Mouse (Mus musculus): ENCODE results near the gene Rmnd5b. TPM values are rescaled to one million over a fixed set of nuclear protein-coding genes. Genes with fewer than 3 reads are reported as not detected.

Rmnd5b gene
- total and polyA plus RNA-seq, 3 experiments = 15.7 to 28.0 (median 27.6) TPM

DNA sequence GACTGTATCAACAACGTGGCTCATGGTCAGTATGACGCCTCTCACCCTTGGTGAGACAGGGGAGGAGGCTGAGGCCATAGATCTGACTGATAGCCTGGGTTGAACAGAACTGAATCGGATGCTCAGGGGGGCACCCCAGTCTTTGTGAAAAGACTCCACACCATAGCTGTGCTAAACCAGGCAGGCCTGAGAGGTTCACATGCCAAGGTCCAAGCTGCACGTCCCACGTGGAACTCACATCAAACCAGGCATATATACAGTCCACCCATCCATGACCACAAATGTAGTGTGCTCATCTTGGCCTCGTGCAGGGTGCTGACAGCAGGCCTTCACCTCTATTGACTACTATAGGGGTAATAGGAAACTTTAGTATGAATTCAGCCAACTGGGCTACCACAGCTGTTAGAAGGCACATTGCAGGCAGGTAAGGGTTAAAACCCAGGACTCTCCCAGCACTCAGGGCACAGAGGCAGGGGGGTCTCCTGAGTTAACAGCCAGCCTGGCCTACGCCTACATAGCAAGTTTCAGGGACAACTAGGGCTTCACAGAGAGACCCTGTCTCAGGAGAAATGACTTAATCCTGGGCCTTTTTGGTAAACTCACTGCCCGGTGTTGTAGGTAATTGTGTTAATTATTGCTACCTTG, 50.0 kb downstream of the Rmnd5b start:
- peak overlapping the region; percentile 86 for H3K4me3 ChIP-seq (ENCODE audit: low read depth, low read length)
- ATAC-seq (ENCODE audit: extremely low read depth, insufficient number of reproducible peaks, low FRiP score, poor library complexity, severe bottlenecking) (no peak), DNase-seq (ENCODE audit: low spot score) (no peak)
- TF ChIP-seq CTCF (IDR thresholded peaks at IDR 0.05; ENCODE audit: low read depth, low read length) (no peak), GATA2 (IDR thresholded peaks at IDR 0.05; ENCODE audit: borderline replicate concordance, low read depth, low read length) (peak; percentile 66; the same call in 1 of the 2 replicates), POLR2AphosphoS5 (IDR thresholded peaks at IDR 0.05; ENCODE audit: insufficient replicate concordance, low read depth, low read length) (0 out of 2 replicates have a peak, but pooled peaks have one; percentile 37)
- peaks cover 69% of the 10 kb centered on the region for H3K4me1 ChIP-seq (ENCODE audit: insufficient read depth, low read depth, low read length)
- H3K9me3 ChIP-seq (replicated peaks) = no peaks in the 10 kb centered on the region
- H3K36me3 ChIP-seq (replicated peaks) = peaks cover 54% of the 10 kb centered on the region
- no peaks in the 10 kb centered on the region for H3K27me3 ChIP-seq (ENCODE audit: insufficient read depth, low read length)

DNA sequence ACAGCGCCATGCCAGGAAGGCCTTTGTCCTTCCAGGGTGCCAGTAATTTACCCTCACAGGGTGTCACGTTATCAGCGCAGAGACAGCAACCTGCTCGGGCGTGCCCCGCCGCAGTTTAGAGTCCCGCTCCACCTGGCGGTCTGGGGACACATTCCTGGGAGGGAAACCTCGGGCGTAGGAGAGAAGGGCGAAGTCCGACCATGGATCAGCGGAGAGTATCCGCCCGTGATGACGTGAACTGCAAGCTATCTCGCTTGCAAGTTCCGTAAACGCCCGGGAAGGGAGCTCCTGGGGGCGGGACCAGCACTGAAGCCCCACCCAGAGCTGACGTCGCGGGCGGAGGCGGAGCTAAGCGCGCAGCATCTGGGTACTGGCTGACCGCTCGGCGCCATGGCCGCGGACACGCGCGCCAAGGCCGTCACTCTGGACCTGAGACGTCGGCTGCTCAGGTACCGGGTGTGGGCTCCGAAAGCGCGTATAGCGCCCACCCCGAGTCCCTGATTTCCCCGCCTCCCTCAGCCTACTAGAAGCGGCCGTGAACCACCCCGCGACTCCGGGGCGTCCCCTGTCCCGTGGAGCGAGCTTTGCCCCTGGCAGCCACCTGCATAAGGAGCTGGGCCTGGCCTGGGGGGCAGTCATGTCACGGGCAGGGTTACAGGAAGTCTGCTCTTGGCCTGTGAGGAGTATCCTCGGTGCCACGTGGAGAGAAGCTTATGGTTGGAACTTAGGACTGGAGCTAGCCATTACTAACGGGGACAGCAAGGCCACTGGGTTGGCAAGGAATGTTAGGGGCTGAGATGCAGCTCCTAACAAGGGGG, 51.1 kb downstream of the Rmnd5b start, which contains the start of gene Phykpl:
TSS of gene Phykpl (plus strand) at position 327 of the 818 bp plus-strand sequence.
- TF ChIP-seq GATA1 (IDR thresholded peaks at IDR 0.05; ENCODE audit: borderline replicate concordance, low read length) (no peak), CTCF (IDR thresholded peaks at IDR 0.05; ENCODE audit: low read depth, low read length) (no peak), POLR2AphosphoS5 (IDR thresholded peaks at IDR 0.05; ENCODE audit: insufficient replicate concordance, low read depth, low read length) (no peak), TAL1 (conservative IDR thresholded peaks at IDR 0.05; ENCODE audit: low read depth, low read length) (no peak), GATA2 (IDR thresholded peaks at IDR 0.05; ENCODE audit: borderline replicate concordance, low read depth, low read length) (no peak)
- Histone ChIP-seq H3K4me3 (ENCODE audit: low read depth, low read length) (peak within 1 kb of the TSS; percentile 86), H3K9me3 (replicated peaks) (no peaks in the 10 kb centered on the region), H3K27me3 (ENCODE audit: insufficient read depth, low read length) (no peaks in the 10 kb centered on the region), H3K36me3 (replicated peaks) (peaks cover 43% of the 10 kb centered on the region), H3K4me1 (ENCODE audit: insufficient read depth, low read depth, low read length) (peaks cover 63% of the 10 kb centered on the region)
- DNase-seq (ENCODE audit: low spot score) (peak; percentile 87), ATAC-seq (ENCODE audit: extremely low read depth, insufficient number of reproducible peaks, low FRiP score, poor library complexity, severe bottlenecking) (peak; percentile 82)

- TF ChIP-seq GATA2 (IDR thresholded peaks at IDR 0.05; ENCODE audit: borderline replicate concordance, low read depth, low read length) (no peak), CTCF (IDR thresholded peaks at IDR 0.05; ENCODE audit: low read depth, low read length) (no peak), GATA1 (IDR thresholded peaks at IDR 0.05; ENCODE audit: borderline replicate concordance, low read length) (no peak), POLR2AphosphoS5 (IDR thresholded peaks at IDR 0.05; ENCODE audit: insufficient replicate concordance, low read depth, low read length) (no peak), TAL1 (conservative IDR thresholded peaks at IDR 0.05; ENCODE audit: low read depth, low read length) (no peak)
- no peaks in the 10 kb centered on the region for H3K9me3 ChIP-seq (replicated peaks)
- peaks cover 60% of the 10 kb centered on the region for H3K4me1 ChIP-seq (ENCODE audit: insufficient read depth, low read depth, low read length)
- H3K27me3 ChIP-seq (ENCODE audit: insufficient read depth, low read length) = no peaks in the 10 kb centered on the region
- peaks cover 37% of the 10 kb centered on the region for H3K36me3 ChIP-seq (replicated peaks)
- H3K4me3 ChIP-seq (ENCODE audit: low read depth, low read length) = peak overlapping the region; percentile 86
- ATAC-seq (ENCODE audit: extremely low read depth, insufficient number of reproducible peaks, low FRiP score, poor library complexity, severe bottlenecking) (peak; percentile 9; the same call in 1 of the 2 replicates), DNase-seq (ENCODE audit: low spot score) (no peak)
Measured at GRCm38 (mm10) chr11:51584057-51584430, 51.7 kb downstream of the Rmnd5b start.

GRCm38 (mm10) chr11:51582713-51583112, 53.0 kb downstream of the Rmnd5b start:
- Histone ChIP-seq H3K4me3 (ENCODE audit: low read depth, low read length) (no peak overlapping the region), H3K9me3 (replicated peaks) (no peaks in the 10 kb centered on the region), H3K4me1 (ENCODE audit: insufficient read depth, low read depth, low read length) (peaks cover 54% of the 10 kb centered on the region), H3K36me3 (replicated peaks) (peaks cover 25% of the 10 kb centered on the region), H3K27me3 (ENCODE audit: insufficient read depth, low read length) (peaks cover 6% of the 10 kb centered on the region)
- TF ChIP-seq TAL1 (conservative IDR thresholded peaks at IDR 0.05; ENCODE audit: low read depth, low read length) (no peak), CTCF (IDR thresholded peaks at IDR 0.05; ENCODE audit: low read depth, low read length) (peak; percentile 39; the same call in 1 of the 2 replicates)
- DNase-seq (ENCODE audit: low spot score) (peak; percentile 70), ATAC-seq (ENCODE audit: extremely low read depth, insufficient number of reproducible peaks, low FRiP score, poor library complexity, severe bottlenecking) (no peak)

DNA sequence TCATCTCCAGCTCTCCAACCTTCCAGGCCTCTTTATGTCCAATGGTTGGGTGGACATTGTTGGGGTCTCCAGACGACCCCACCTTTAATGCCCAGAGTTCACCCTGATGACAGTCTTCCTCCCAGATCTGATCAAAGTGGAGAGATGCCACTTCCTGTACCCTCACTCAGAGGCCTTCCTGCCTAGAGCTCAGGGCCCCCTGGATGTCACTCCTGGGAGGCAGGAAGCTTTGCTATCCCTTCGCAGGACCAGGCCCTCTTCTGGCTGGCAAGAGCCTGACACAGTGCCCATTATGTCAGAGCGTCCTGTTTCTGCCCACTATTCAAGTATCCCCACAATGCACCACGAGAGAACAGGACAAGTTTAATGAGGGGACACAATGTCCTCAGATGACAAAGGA, 56.7 kb downstream of the Rmnd5b start:
- H3K4me1 ChIP-seq (ENCODE audit: insufficient read depth, low read depth, low read length) = peaks cover 28% of the 10 kb centered on the region
- TF ChIP-seq GATA2 (IDR thresholded peaks at IDR 0.05; ENCODE audit: borderline replicate concordance, low read depth, low read length) (no peak), CTCF (IDR thresholded peaks at IDR 0.05; ENCODE audit: low read depth, low read length) (no peak), GATA1 (IDR thresholded peaks at IDR 0.05; ENCODE audit: borderline replicate concordance, low read length) (no peak), TAL1 (conservative IDR thresholded peaks at IDR 0.05; ENCODE audit: low read depth, low read length) (no peak), POLR2AphosphoS5 (IDR thresholded peaks at IDR 0.05; ENCODE audit: insufficient replicate concordance, low read depth, low read length) (no peak)
- H3K4me3 ChIP-seq (ENCODE audit: low read depth, low read length) = no peak overlapping the region
- DNase-seq (ENCODE audit: low spot score) = no peak
- peaks cover 33% of the 10 kb centered on the region for H3K27me3 ChIP-seq (ENCODE audit: insufficient read depth, low read length)
- no peaks in the 10 kb centered on the region for H3K9me3 ChIP-seq (replicated peaks)
- no peak for ATAC-seq (ENCODE audit: extremely low read depth, insufficient number of reproducible peaks, low FRiP score, poor library complexity, severe bottlenecking)
- H3K36me3 ChIP-seq (replicated peaks) = no peaks in the 10 kb centered on the region

GRCm38 (mm10) chr11:51577587-51577986, 58.1 kb downstream of the Rmnd5b start:
- no peak for ATAC-seq (ENCODE audit: extremely low read depth, insufficient number of reproducible peaks, low FRiP score, poor library complexity, severe bottlenecking)

More at GRCm38 (mm10) chr11:51577587-51577986, 58.1 kb downstream of the Rmnd5b start:
- Histone ChIP-seq H3K9me3 (replicated peaks) (no peaks in the 10 kb centered on the region), H3K4me3 (ENCODE audit: low read depth, low read length) (no peak overlapping the region), H3K4me1 (ENCODE audit: insufficient read depth, low read depth, low read length) (peaks cover 17% of the 10 kb centered on the region), H3K27me3 (ENCODE audit: insufficient read depth, low read length) (peaks cover 44% of the 10 kb centered on the region), H3K36me3 (replicated peaks) (no peaks in the 10 kb centered on the region)
- DNase-seq (ENCODE audit: low spot score) = no peak
- TF ChIP-seq GATA1 (IDR thresholded peaks at IDR 0.05; ENCODE audit: borderline replicate concordance, low read length) = no peak
- no peak for TF ChIP-seq POLR2AphosphoS5 (IDR thresholded peaks at IDR 0.05; ENCODE audit: insufficient replicate concordance, low read depth, low read length)
- TF ChIP-seq CTCF (IDR thresholded peaks at IDR 0.05; ENCODE audit: low read depth, low read length) = no peak
- TF ChIP-seq TAL1 (conservative IDR thresholded peaks at IDR 0.05; ENCODE audit: low read depth, low read length) = no peak
- no peak for TF ChIP-seq GATA2 (IDR thresholded peaks at IDR 0.05; ENCODE audit: borderline replicate concordance, low read depth, low read length)

Measured in G1E (cell line).